Mouse (Mus musculus) forebrain, postnatal 0 days (tissue): ENCODE results near the gene Mn1. TPM values are rescaled to one million over a fixed set of nuclear protein-coding genes. Genes with fewer than 3 reads are reported as not detected.

Source experiments
- ATAC-seq: fragments of 200-750 bp; cut with Nextera tagmentation; 2 replicates; pipeline ENCODE4 v1.8.0; 2017; ENCODE audit warnings: mild to moderate bottlenecking, moderate library complexity
- DNase-seq: peaks from one replicate; pipeline ENCODE4 v3.0.0-alpha.2; 2015
- H3K27ac ChIP-seq: fragments of 300-500 bp; sonication (generic); 2 replicates; pipeline ENCODE4 v1.5.1; 2014; ENCODE audit warnings: low read depth, mild to moderate bottlenecking, antibody characterized with exemption, low read length, moderate library complexity, mixed read lengths
- H3K27me3 ChIP-seq: fragments of 300-500 bp; sonication (generic); 2 replicates; pipeline ENCODE4 v1.6.1; 2014; ENCODE audit warnings: mild to moderate bottlenecking, low read length, mixed read lengths; ENCODE audit not compliant: insufficient read depth
- H3K36me3 ChIP-seq: fragments of 300-500 bp; sonication (generic); 2 replicates; pipeline ENCODE4 v1.6.1; 2014; ENCODE audit warnings: mild to moderate bottlenecking, moderate library complexity; ENCODE audit not compliant: insufficient read depth
- H3K4me1 ChIP-seq: fragments of 300-500 bp; sonication (generic); 2 replicates; pipeline ENCODE4 v1.6.1; 2014; ENCODE audit warnings: antibody characterized with exemption; ENCODE audit not compliant: insufficient read depth
- H3K4me2 ChIP-seq: fragments of 300-500 bp; sonication (generic); 2 replicates; pipeline ENCODE4 v1.6.1; 2014; ENCODE audit warnings: low read depth, mild to moderate bottlenecking, moderate library complexity
- H3K4me3 ChIP-seq: fragments of 300-500 bp; sonication (generic); 2 replicates; pipeline ENCODE4 v1.5.1; 2014; ENCODE audit warnings: low read depth, low read length, mixed read lengths
- H3K9ac ChIP-seq: fragments of 300-500 bp; sonication (generic); 2 replicates; pipeline ENCODE4 v1.6.1; 2014; ENCODE audit warnings: mild to moderate bottlenecking
- H3K9me3 ChIP-seq: fragments of 300-500 bp; sonication (generic); 2 replicates; pipeline ENCODE4 v1.6.1; 2016; ENCODE audit warnings: low read length
- CTCF ChIP-seq: sonication (generic); IDR thresholded peaks from 2 replicates; pipeline ENCODE4 v1.5.1; 2016; ENCODE audit warnings: antibody characterized with exemption, control low read depth, low read depth
- WGBS: fragments of 180-500 bp; shearing (Covaris S2); extraction: QIAGEN DNeasy Blood & Tissue Kit; methylation state at CpG from one replicate; pipeline ENCODE4 v1.1.7; 2014; 5-methylcytosine and 5-hydroxymethylcytosine counted together
- polyA plus RNA-seq: library from polyadenylated mRNA; unstranded; fragments of >200 nt; fragmentation: Nextera tagmentation; extraction: Ambion mirVana; gene quantifications from 2 replicates; pipeline ENCODE4 v1.2.1, GENCODE M21; 2015
- total RNA-seq: library from RNA; depleted of rRNA; stranded (reverse); fragments of >200 nt; gene quantifications from 2 replicates; pipeline ENCODE4 v1.2.3, GENCODE M21; 2014

The Mn1 gene
- total and polyA plus RNA-seq, 2 experiments from 2014 or later = 57.9 to 123 TPM

- Histone ChIP-seq H3K4me3 (no peak overlapping the region), H3K9me3 (no peaks in the 10 kb centered on the region), H3K4me1 (no peaks in the 10 kb centered on the region), H3K36me3 (peaks cover 73% of the 10 kb centered on the region), H3K4me2 (no peak overlapping the region), H3K9ac (no peak overlapping the region), H3K27me3 (no peaks in the 10 kb centered on the region), H3K27ac (no peak overlapping the region)
- whole genome bisulfite sequencing = 85% methylated on average over 5 of the region's 5 CpGs
- ATAC-seq (no peak), DNase-seq (no peak)
- no peak for TF ChIP-seq CTCF
Measured at GRCm38 (mm10) chr5:111383335-111383734, 33.8 kb upstream of the Mn1 start.

- TF ChIP-seq CTCF = no peak
- no peak overlapping the region for H3K9ac ChIP-seq
- WGBS = 62% methylated on average over 10 of the region's 10 CpGs
Measured at GRCm38 (mm10) chr5:111390911-111391310, 26.3 kb upstream of the Mn1 start.

GRCm38 (mm10) chr5:111391485-111391884, 25.7 kb upstream of the Mn1 start:
- H3K4me3 ChIP-seq = no peak overlapping the region
- 90% methylated on average over 6 of the region's 6 CpGs for WGBS
- no peak for DNase-seq

More at GRCm38 (mm10) chr5:111390911-111391310, 26.3 kb upstream of the Mn1 start:
- H3K27ac ChIP-seq = no peak overlapping the region
- no peak for ATAC-seq
- no peak for DNase-seq
- peaks cover 23% of the 10 kb centered on the region for H3K36me3 ChIP-seq
- no peaks in the 10 kb centered on the region for H3K27me3 ChIP-seq
- H3K4me2 ChIP-seq = no peak overlapping the region
- H3K4me1 ChIP-seq = peaks cover 23% of the 10 kb centered on the region
- no peaks in the 10 kb centered on the region for H3K9me3 ChIP-seq
- no peak overlapping the region for H3K4me3 ChIP-seq

GRCm38 (mm10) chr5:111393346-111394197, 23.6 kb upstream of the Mn1 start:
- Histone ChIP-seq H3K27me3 (no peaks in the 10 kb centered on the region), H3K4me3 (peak overlapping the region; percentile 13; the same call in 1 of the 2 replicates), H3K9me3 (no peaks in the 10 kb centered on the region), H3K27ac (peak overlapping the region; percentile 64), H3K36me3 (no peaks in the 10 kb centered on the region; the same call in 1 of the 2 replicates), H3K9ac (peak overlapping the region; percentile 14; the same call in 1 of the 2 replicates), H3K4me1 (peaks cover 23% of the 10 kb centered on the region), H3K4me2 (peak overlapping the region; percentile 44)
- 8% methylated on average over 17 of the region's 17 CpGs for WGBS
- no peak for TF ChIP-seq CTCF
- peak; percentile 71 for ATAC-seq
- DNase-seq = peak; percentile 84

More at GRCm38 (mm10) chr5:111391485-111391884, 25.7 kb upstream of the Mn1 start:
- H3K9me3 ChIP-seq = no peaks in the 10 kb centered on the region
- peaks cover 23% of the 10 kb centered on the region for H3K4me1 ChIP-seq
- H3K27ac ChIP-seq = no peak overlapping the region
- TF ChIP-seq CTCF = no peak
- ATAC-seq = no peak
- H3K9ac ChIP-seq = no peak overlapping the region
- H3K27me3 ChIP-seq = no peaks in the 10 kb centered on the region
- H3K36me3 ChIP-seq = peaks cover 18% of the 10 kb centered on the region
- no peak overlapping the region for H3K4me2 ChIP-seq

GRCm38 (mm10) chr5:111394198-111395053, 22.7 kb upstream of the Mn1 start:
- peak overlapping the region; percentile 22; the same call in 1 of the 2 replicates for H3K9ac ChIP-seq
- peak overlapping the region; percentile 64 for H3K27ac ChIP-seq
- DNase-seq (peak; percentile 75), ATAC-seq (peak; percentile 68)
- no peaks in the 10 kb centered on the region; the same call in 1 of the 2 replicates for H3K36me3 ChIP-seq
- no peaks in the 10 kb centered on the region for H3K27me3 ChIP-seq
- H3K4me1 ChIP-seq = peaks cover 23% of the 10 kb centered on the region
- 3% methylated on average over 15 of the region's 15 CpGs for WGBS
- H3K9me3 ChIP-seq = no peaks in the 10 kb centered on the region
- H3K4me2 ChIP-seq = peak overlapping the region; percentile 44
- peak overlapping the region; percentile 13; the same call in 1 of the 2 replicates for H3K4me3 ChIP-seq
- no peak for TF ChIP-seq CTCF

GRCm38 (mm10) chr5:111395771-111396170, 21.4 kb upstream of the Mn1 start:
- ATAC-seq = no peak

More at GRCm38 (mm10) chr5:111395771-111396170, 21.4 kb upstream of the Mn1 start:
- Histone ChIP-seq H3K9ac (no peak overlapping the region), H3K4me3 (no peak overlapping the region), H3K27ac (no peak overlapping the region), H3K36me3 (no peaks in the 10 kb centered on the region), H3K4me1 (peaks cover 23% of the 10 kb centered on the region), H3K27me3 (no peaks in the 10 kb centered on the region), H3K4me2 (no peak overlapping the region), H3K9me3 (no peaks in the 10 kb centered on the region)
- WGBS = 37% methylated on average over 10 of the region's 10 CpGs
- DNase-seq = no peak
- no peak for TF ChIP-seq CTCF
